Mouse (Mus musculus) layer of hippocampus, adult 9-10 months (tissue): ENCODE results near the gene Ltf.

Source experiments
- DNase-seq: peaks from one replicate; pipeline ENCODE4 v3.0.0; 2022; ENCODE audit warnings: low spot score

Ltf gene

GRCm38 (mm10) chr9:111039966-111040365 lies 20.9 kb downstream of the Ltf start:
- no peak for DNase-seq

- no peak for DNase-seq
Measured at GRCm38 (mm10) chr9:111042266-111042665, 23.2 kb downstream of the Ltf start.

GRCm38 (mm10) chr9:111046222-111046621 lies 27.2 kb downstream of the Ltf start:
- no peak for DNase-seq

- DNase-seq = no peak
Measured at GRCm38 (mm10) chr9:111047266-111047665, 28.2 kb downstream of the Ltf start.

GRCm38 (mm10) chr9:111048452-111048851 lies 29.4 kb downstream of the Ltf start:
- no peak for DNase-seq

- DNase-seq = no peak
Measured at GRCm38 (mm10) chr9:111054923-111055322, 35.9 kb downstream of the Ltf start.

GRCm38 (mm10) chr9:111055800-111056518 lies 36.9 kb downstream of the Ltf start:
- DNase-seq = no peak

GRCm38 (mm10) chr9:111056519-111056797 lies 37.4 kb downstream of the Ltf start:
- no peak for DNase-seq

GRCm38 (mm10) chr9:111056798-111057543 lies 37.9 kb downstream of the Ltf start, which contains the start of gene Ccrl2:
TSS of gene Ccrl2 (minus strand) at chr9:111057519.
- no peak for DNase-seq

- no peak for DNase-seq
Measured at GRCm38 (mm10) chr9:111057544-111058370, 38.7 kb downstream of the Ltf start.

- DNase-seq = no peak
Measured at GRCm38 (mm10) chr9:111058943-111059556, 40.0 kb downstream of the Ltf start.

GRCm38 (mm10) chr9:111062840-111063239 lies 43.8 kb downstream of the Ltf start:
- DNase-seq = no peak

GRCm38 (mm10) chr9:111067052-111067451 lies 48.0 kb downstream of the Ltf start:
- DNase-seq = no peak

- no peak for DNase-seq
Measured at GRCm38 (mm10) chr9:111070546-111070961, 51.5 kb downstream of the Ltf start.

GRCm38 (mm10) chr9:111072175-111072574 lies 53.1 kb downstream of the Ltf start:
- DNase-seq = no peak

- no peak for DNase-seq
Measured at GRCm38 (mm10) chr9:111072971-111073370, 53.9 kb downstream of the Ltf start.

- DNase-seq = no peak
Measured at GRCm38 (mm10) chr9:111077745-111078144, 58.7 kb downstream of the Ltf start.

- DNase-seq = no peak
Measured at GRCm38 (mm10) chr9:111080801-111081200, 61.7 kb downstream of the Ltf start.

GRCm38 (mm10) chr9:111081765-111082164 lies 62.7 kb downstream of the Ltf start:
- DNase-seq = no peak

GRCm38 (mm10) chr9:111085329-111085728 lies 66.3 kb downstream of the Ltf start:
- DNase-seq = no peak

GRCm38 (mm10) chr9:111086137-111086536 lies 67.1 kb downstream of the Ltf start:
- no peak for DNase-seq

GRCm38 (mm10) chr9:111086995-111087606 lies 68.0 kb downstream of the Ltf start:
- DNase-seq = no peak
